Mouse (Mus musculus) embryonic facial prominence, embryonic 12.5 days (tissue): ENCODE measurements around the gene Fip1l1. TPM values are rescaled to one million over a fixed set of nuclear protein-coding genes. Genes with fewer than 3 reads are reported as not detected.

Experiments used
- ATAC-seq: fragments of 200-750 bp; cut with Nextera tagmentation; 2 replicates; pipeline ENCODE4 v1.8.0; 2017; ENCODE audit not compliant: insufficient number of reproducible peaks, insufficient read depth, low FRiP score, low TSS enrichment
- H3K27ac ChIP-seq: fragments of 300-500 bp; sonication (generic); 2 replicates; pipeline ENCODE4 v1.5.1; 2016; ENCODE audit warnings: mild to moderate bottlenecking
- H3K27me3 ChIP-seq: fragments of 300-500 bp; sonication (generic); 2 replicates; pipeline ENCODE4 v1.6.1; 2016; ENCODE audit warnings: mild to moderate bottlenecking, moderate library complexity
- H3K36me3 ChIP-seq: fragments of 300-500 bp; sonication (generic); 2 replicates; pipeline ENCODE4 v1.6.1; 2016; ENCODE audit warnings: mild to moderate bottlenecking
- H3K4me1 ChIP-seq: fragments of 300-500 bp; sonication (generic); 2 replicates; pipeline ENCODE4 v1.6.1; 2016
- H3K4me2 ChIP-seq: fragments of 300-500 bp; sonication (generic); replicated peaks from 2 replicates; pipeline ENCODE4 v1.6.1; 2016; ENCODE audit warnings: mild to moderate bottlenecking, moderate library complexity
- H3K4me3 ChIP-seq: fragments of 300-500 bp; sonication (generic); 2 replicates; pipeline ENCODE4 v1.5.1; 2016; ENCODE audit warnings: mild to moderate bottlenecking
- H3K9ac ChIP-seq: fragments of 300-500 bp; sonication (generic); 2 replicates; pipeline ENCODE4 v1.6.1; 2016; ENCODE audit warnings: mild to moderate bottlenecking, moderate library complexity
- H3K9me3 ChIP-seq: fragments of 300-500 bp; sonication (generic); 2 replicates; pipeline ENCODE4 v1.6.1; 2016; ENCODE audit warnings: mild to moderate bottlenecking, moderate library complexity
- WGBS: fragments of 180-500 bp; shearing (Covaris S2); methylation state at CpG from one replicate; pipeline ENCODE4 v1.1.7; 2016; 5-methylcytosine and 5-hydroxymethylcytosine counted together
- polyA plus RNA-seq: library from polyadenylated mRNA; unstranded; fragments of >200 nt; fragmentation: Nextera tagmentation; extraction: Ambion mirVana; gene quantifications from 2 replicates; pipeline ENCODE4 v1.2.1, GENCODE M21; 2016

Fip1l1 gene
- polyA plus RNA-seq, 1 experiment from 2014 or later = 122 TPM

DNA sequence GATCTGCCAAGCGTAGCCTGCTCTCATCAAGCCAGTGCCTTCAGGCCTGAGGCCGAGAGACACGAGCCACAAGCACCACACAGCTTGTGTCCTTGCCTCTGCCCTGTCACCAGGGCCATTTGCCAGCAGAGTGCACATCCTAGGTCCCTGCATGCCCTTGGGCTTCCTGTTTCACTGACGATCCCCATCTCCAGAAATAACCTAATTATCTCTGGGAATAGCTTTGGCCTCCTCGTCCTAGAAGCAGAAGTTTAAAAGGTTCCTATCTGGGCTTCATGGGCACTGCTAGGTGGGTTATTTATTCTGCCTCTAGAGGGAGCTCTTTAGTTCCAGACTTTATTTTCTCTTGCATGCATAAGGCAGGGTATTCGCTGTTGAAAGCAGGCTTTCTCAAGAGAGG, 105.8 kb downstream of the Fip1l1 start:
- H3K4me3 ChIP-seq = no peak overlapping the region
- H3K4me2 ChIP-seq = no peak overlapping the region
- H3K27ac ChIP-seq = no peak overlapping the region
- H3K27me3 ChIP-seq = no peaks in the 10 kb centered on the region
- no peaks in the 10 kb centered on the region for H3K9me3 ChIP-seq
- H3K36me3 ChIP-seq = no peaks in the 10 kb centered on the region
- no peaks in the 10 kb centered on the region for H3K4me1 ChIP-seq
- 43% methylated on average over 6 of the region's 6 CpGs for whole genome bisulfite sequencing
- ATAC-seq = 0 out of 2 replicates have a peak, but pooled peaks have one; percentile 47
- H3K9ac ChIP-seq = no peak overlapping the region

DNA sequence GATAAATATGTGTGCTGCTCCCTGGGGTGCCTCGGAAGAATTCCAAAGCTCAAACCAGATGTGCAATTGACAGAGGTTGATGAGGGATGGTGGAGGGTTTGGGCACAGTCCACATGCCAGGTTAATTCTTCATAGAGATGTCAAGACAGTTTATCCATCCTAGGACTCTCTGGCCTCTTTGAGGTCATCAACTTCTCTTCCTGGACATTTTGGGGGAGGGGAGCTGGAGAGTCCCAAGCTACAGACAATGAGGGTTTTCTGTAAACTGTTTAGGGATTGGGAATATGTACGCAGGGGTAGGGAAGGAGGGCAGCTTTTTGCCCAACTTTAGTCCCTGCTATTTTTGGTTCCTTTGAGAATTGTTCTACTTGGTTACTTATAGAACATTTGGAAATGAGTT, 107.0 kb downstream of the Fip1l1 start:
- 49% methylated on average over 2 of the region's 2 CpGs for WGBS
- Histone ChIP-seq H3K4me2 (no peak overlapping the region), H3K4me1 (0 out of 2 replicates have a peak, but pooled peaks cover 1% of the 10 kb centered on the region), H3K27ac (no peak overlapping the region), H3K4me3 (no peak overlapping the region), H3K9me3 (no peaks in the 10 kb centered on the region), H3K9ac (no peak overlapping the region), H3K36me3 (no peaks in the 10 kb centered on the region), H3K27me3 (no peaks in the 10 kb centered on the region)
- ATAC-seq = no peak

DNA sequence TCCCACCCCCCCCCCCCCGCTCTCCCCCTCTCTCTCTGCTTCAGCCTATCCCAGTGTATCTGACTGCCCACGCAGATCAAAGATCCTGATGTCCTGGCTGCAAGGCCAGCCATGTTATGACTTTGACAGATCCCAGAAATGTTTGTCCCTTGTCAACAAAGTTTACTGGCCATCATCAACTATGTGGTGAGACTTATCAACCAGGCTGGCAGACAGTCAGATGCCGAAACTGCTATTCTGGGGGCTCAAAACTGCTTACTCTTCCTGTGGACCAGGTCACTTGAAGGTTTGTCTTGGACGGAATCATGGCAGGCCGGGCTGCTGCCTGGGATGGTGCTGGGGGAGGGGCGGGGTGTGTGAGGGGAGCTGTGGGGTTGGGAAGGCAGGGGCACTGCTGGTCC, 112.3 kb downstream of the Fip1l1 start:
- Histone ChIP-seq H3K4me1 (peaks cover 10% of the 10 kb centered on the region; the same call in 1 of the 2 replicates), H3K27ac (no peak overlapping the region), H3K4me3 (no peak overlapping the region), H3K36me3 (no peaks in the 10 kb centered on the region), H3K4me2 (no peak overlapping the region), H3K9me3 (no peaks in the 10 kb centered on the region), H3K9ac (no peak overlapping the region), H3K27me3 (no peaks in the 10 kb centered on the region)
- WGBS = 39% methylated on average over 5 of the region's 6 CpGs
- no peak for ATAC-seq

DNA sequence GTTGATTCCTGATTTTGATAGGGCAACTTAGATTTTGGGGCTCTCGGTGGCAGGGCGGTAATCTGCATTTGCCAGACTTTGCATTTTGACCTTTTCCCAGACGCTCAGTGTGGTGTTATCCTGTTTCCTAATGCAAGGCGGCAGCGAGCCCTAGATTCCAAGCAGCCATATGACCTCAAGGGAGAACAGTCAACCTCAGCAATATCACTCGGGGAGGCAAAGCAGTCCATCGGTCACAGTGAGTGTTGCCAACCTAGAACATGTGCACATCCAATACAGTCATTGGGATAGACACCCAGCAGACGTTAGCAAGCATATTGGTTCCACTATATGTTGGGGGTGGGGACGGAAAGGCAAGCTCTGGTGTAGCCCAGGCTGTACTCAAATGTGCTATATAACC, 113.0 kb downstream of the Fip1l1 start:
- Histone ChIP-seq H3K9me3 (no peaks in the 10 kb centered on the region), H3K27ac (no peak overlapping the region), H3K4me1 (peaks cover 10% of the 10 kb centered on the region; the same call in 1 of the 2 replicates), H3K9ac (no peak overlapping the region), H3K4me3 (no peak overlapping the region), H3K36me3 (no peaks in the 10 kb centered on the region), H3K27me3 (no peaks in the 10 kb centered on the region), H3K4me2 (no peak overlapping the region)
- ATAC-seq = no peak
- WGBS = 64% methylated on average over 9 of the region's 9 CpGs

Other genes starting within 250 kb of the Fip1l1 start
- 18.2 and 19.7 TPM in 2 replicates for gene Scfd2, start 3.7 kb upstream of the Fip1l1 start, polyA plus RNA-seq
- gene Lnx1, start 167.5 kb downstream of the Fip1l1 start, polyA plus RNA-seq = 1.8 and 2.0 TPM in 2 replicates